Mouse (Mus musculus) kidney, adult 2 months (tissue): Measurements from ENCODE around the gene Chrm4.

Source experiments
- CTCF ChIP-seq: fragments of 200-500 bp; conservative IDR thresholded peaks from 2 replicates; pipeline ENCODE4 v1.5.1; 2011; ENCODE audit warnings: low read depth, mild to moderate bottlenecking, control low read depth, low read length, moderate library complexity, mixed read lengths; ENCODE audit not compliant: insufficient read depth, insufficient read length
- POLR2A ChIP-seq: fragments of 200-500 bp; IDR thresholded peaks from one replicate; pipeline ENCODE4 v1.6.1; 2011; ENCODE audit warnings: low read depth, low read length, control low read depth

DNA sequence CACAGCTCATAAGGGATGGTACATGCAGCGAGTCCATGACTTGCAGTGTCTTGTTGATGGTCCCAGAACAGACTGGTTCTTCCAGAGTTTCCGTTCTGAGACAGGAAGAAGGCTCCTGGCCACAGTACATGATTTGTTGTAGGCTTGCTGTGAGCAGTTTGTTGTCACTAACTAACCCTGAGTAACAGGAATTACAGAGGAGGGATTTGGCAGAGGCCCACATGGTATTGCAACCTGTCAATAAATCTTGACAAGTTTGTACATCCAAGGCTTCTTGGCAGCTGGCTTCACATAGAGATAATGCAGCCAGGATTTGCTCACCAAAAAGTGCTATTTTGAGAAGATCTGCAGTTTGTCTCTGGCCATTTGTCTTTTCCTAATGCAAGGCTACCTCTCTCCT lies 20.9 kb upstream of the Chrm4 start:
- TF ChIP-seq CTCF (no peak), POLR2A (no peak)
